Mouse (Mus musculus) CH12.LX (cell line): Measurements from ENCODE around the gene Med20. TPM values are rescaled to one million over a fixed set of nuclear protein-coding genes. Genes with fewer than 3 reads are reported as not detected.

Source experiments
- DNase-seq: peaks from one replicate; pipeline ENCODE4 v3.0.0-alpha.2; 2013; ENCODE audit errors: extremely low read depth
- H3K27ac ChIP-seq: 2 replicates; pipeline ENCODE4 v1.5.1; 2012; ENCODE audit warnings: low read depth, mild to moderate bottlenecking, control low read depth, moderate library complexity; ENCODE audit not compliant: insufficient read depth
- H3K27me3 ChIP-seq: replicated peaks from 2 replicates; pipeline ENCODE3; 2012; ENCODE audit warnings: inconsistent platforms
- H3K36me3 ChIP-seq, 2 experiments: replicated peaks in 1 of 2; 2 replicates each; pipeline versions ENCODE3 to v1.6.1; 2012; ENCODE audit warnings: inconsistent platforms in 1 of 2, low read length in 1 of 2, mild to moderate bottlenecking in 1 of 2, mixed read lengths in 1 of 2, moderate library complexity in 1 of 2; ENCODE audit not compliant: control insufficient read depth in 1 of 2, insufficient read depth in 1 of 2
- H3K4me1 ChIP-seq, 2 experiments: 2 replicates each; pipeline ENCODE4 v1.6.1; 2012; ENCODE audit warnings: inconsistent platforms in 1 of 2, moderate library complexity in 1 of 2; ENCODE audit not compliant: insufficient read depth in 2 of 2, control insufficient read depth in 1 of 2
- H3K4me2 ChIP-seq: 2 replicates; pipeline ENCODE4 v1.6.1; 2012; ENCODE audit warnings: low read depth, mild to moderate bottlenecking, control low read depth; ENCODE audit not compliant: poor library complexity, insufficient read depth, severe bottlenecking
- H3K4me3 ChIP-seq, 3 experiments: fragments of 150-350 bp in 1 of 3; sonication (generic) in 1 of 3; replicated peaks in 1 of 3; 2 replicates each; pipeline versions ENCODE3 to v1.5.1; 2011 to 2012; ENCODE audit warnings: low read depth in 2 of 3, low read length in 2 of 3, mild to moderate bottlenecking in 2 of 3, moderate library complexity in 2 of 3, control low read depth in 1 of 3, improper control_type of control experiment in 1 of 3, inconsistent platforms in 1 of 3, mixed read lengths in 1 of 3; ENCODE audit not compliant: poor library complexity in 1 of 3
- H3K79me2 ChIP-seq: replicated peaks from 2 replicates; pipeline ENCODE4 v1.6.1; 2012; ENCODE audit warnings: mild to moderate bottlenecking, moderate library complexity; ENCODE audit not compliant: control insufficient read depth, poor library complexity, insufficient read depth, severe bottlenecking; ENCODE audit errors: extremely low read depth
- H3K9ac ChIP-seq: 2 replicates; pipeline ENCODE4 v1.6.1; 2012; ENCODE audit warnings: low read depth, mild to moderate bottlenecking, control low read depth, moderate library complexity; ENCODE audit not compliant: insufficient read depth
- H3K9me3 ChIP-seq: replicated peaks from 2 replicates; pipeline ENCODE3; 2012; ENCODE audit warnings: low read length, inconsistent platforms, mixed read lengths
- CHD1 ChIP-seq: IDR thresholded peaks from 2 replicates; pipeline ENCODE4 v1.6.1; 2012; ENCODE audit warnings: low read depth, low read length, improper control_type of control experiment, inconsistent platforms
- E2F4 ChIP-seq: IDR thresholded peaks from 2 replicates; pipeline ENCODE4 v1.6.1; 2011; ENCODE audit warnings: low read depth, low read length, improper control_type of control experiment; ENCODE audit not compliant: insufficient replicate concordance
- ELF1 ChIP-seq: IDR thresholded peaks from 2 replicates; pipeline ENCODE4 v1.6.1; 2014; ENCODE audit warnings: low read depth, mild to moderate bottlenecking, inconsistent platforms, low read length, improper control_type of control experiment
- EP300 ChIP-seq: IDR thresholded peaks from 2 replicates; pipeline ENCODE4 v1.6.1; 2011; ENCODE audit warnings: low read length, improper control_type of control experiment
- GABPA ChIP-seq: IDR thresholded peaks from 2 replicates; pipeline ENCODE4 v1.6.1; 2012; ENCODE audit warnings: low read depth, low read length, improper control_type of control experiment, inconsistent platforms; ENCODE audit not compliant: insufficient replicate concordance
- IRF4 ChIP-seq: IDR thresholded peaks from 2 replicates; pipeline ENCODE4 v1.6.1; 2014; ENCODE audit warnings: low read depth, mild to moderate bottlenecking, inconsistent platforms, low read length, improper control_type of control experiment
- JUN ChIP-seq: IDR thresholded peaks from 2 replicates; pipeline ENCODE4 v1.6.1; 2011; ENCODE audit warnings: low read depth, mild to moderate bottlenecking, low read length, improper control_type of control experiment, moderate library complexity; ENCODE audit not compliant: insufficient read depth
- JUND ChIP-seq: conservative IDR thresholded peaks from 2 replicates; pipeline ENCODE4 v1.6.1; 2011; ENCODE audit warnings: low read depth, low read length, improper control_type of control experiment
- KAT2A ChIP-seq: IDR thresholded peaks from 2 replicates; pipeline ENCODE4 v1.6.1; 2012; ENCODE audit warnings: low read length, improper control_type of control experiment, inconsistent platforms; ENCODE audit not compliant: insufficient replicate concordance
- MXI1 ChIP-seq: IDR thresholded peaks from 2 replicates; pipeline ENCODE4 v1.6.1; 2011; ENCODE audit warnings: mild to moderate bottlenecking, low read depth, low read length, improper control_type of control experiment
- MYC ChIP-seq: IDR thresholded peaks from 2 replicates; pipeline ENCODE4 v1.6.1; 2011; ENCODE audit warnings: low read depth, mild to moderate bottlenecking, improper control_type of control experiment, low read length
- NRF1 ChIP-seq: IDR thresholded peaks from 2 replicates; pipeline ENCODE4 v1.6.1; 2014; ENCODE audit warnings: low read depth, mild to moderate bottlenecking, inconsistent platforms, low read length, improper control_type of control experiment, moderate library complexity
- POLR2A ChIP-seq: IDR thresholded peaks from 2 replicates; pipeline ENCODE4 v1.6.1; 2011; ENCODE audit warnings: low read depth, mild to moderate bottlenecking, improper control_type of control experiment, low read length
- RAD21 ChIP-seq: IDR thresholded peaks from 2 replicates; pipeline ENCODE4 v1.6.1; 2011; ENCODE audit warnings: low read depth, mild to moderate bottlenecking, low read length, improper control_type of control experiment, moderate library complexity
- TBP ChIP-seq: conservative IDR thresholded peaks from 2 replicates; pipeline ENCODE4 v1.6.1; 2011; ENCODE audit warnings: low read depth, low read length, improper control_type of control experiment
- UBTF ChIP-seq: IDR thresholded peaks from 2 replicates; pipeline ENCODE4 v1.6.1; 2012; ENCODE audit warnings: low read depth, mild to moderate bottlenecking, inconsistent platforms, low read length, improper control_type of control experiment, moderate library complexity
- ZMIZ1 ChIP-seq: IDR thresholded peaks from 2 replicates; pipeline ENCODE4 v1.6.1; 2012; ENCODE audit warnings: low read depth, mild to moderate bottlenecking, inconsistent platforms, low read length, improper control_type of control experiment
- ZNF384 ChIP-seq: IDR thresholded peaks from 2 replicates; pipeline ENCODE4 v1.6.1; 2012; ENCODE audit warnings: low read depth, low read length, improper control_type of control experiment, inconsistent platforms
- dilution Hi-C: fragments of 300-500 bp; cut with MboI; formaldehyde crosslinking; loops from 2 replicates; pipeline ENCODE4 v1.14.3; 2020; ENCODE audit warnings: low sequenced_read_pairs; ENCODE audit not compliant: extremely low pct_unique_long_range_greater_than_20kb, extremely low pct_ligation_motif_present
- in situ Hi-C: fragments of 300-500 bp; cut with MboI; formaldehyde crosslinking; loops from 3 replicates; pipeline ENCODE4 v1.14.3; 2019; ENCODE audit warnings: low sequenced_read_pairs, low pct_ligation_motif_present, low pct_unique_long_range_greater_than_20kb, mixed read lengths
- polyA plus RNA-seq: library from polyadenylated mRNA; unstranded; fragments of >175 nt; gene quantifications from 2 replicates; pipeline ENCODE4 v1.2.1, GENCODE M21; 2012; ENCODE audit warnings: low read depth; ENCODE audit not compliant: insufficient read length
- total RNA-seq, 2 experiments: library from RNA; depleted of rRNA; stranded (reverse); fragments of 300-350 nt in 1 of 2; fragments of >200 nt in 1 of 2; gene quantifications; 2 replicates each; pipeline ENCODE4 v1.2.3; 2012 to 2014

The Med20 gene
- total and polyA plus RNA-seq, 3 experiments, result 31.0 to 42.5 (median 31.1) TPM

DNA sequence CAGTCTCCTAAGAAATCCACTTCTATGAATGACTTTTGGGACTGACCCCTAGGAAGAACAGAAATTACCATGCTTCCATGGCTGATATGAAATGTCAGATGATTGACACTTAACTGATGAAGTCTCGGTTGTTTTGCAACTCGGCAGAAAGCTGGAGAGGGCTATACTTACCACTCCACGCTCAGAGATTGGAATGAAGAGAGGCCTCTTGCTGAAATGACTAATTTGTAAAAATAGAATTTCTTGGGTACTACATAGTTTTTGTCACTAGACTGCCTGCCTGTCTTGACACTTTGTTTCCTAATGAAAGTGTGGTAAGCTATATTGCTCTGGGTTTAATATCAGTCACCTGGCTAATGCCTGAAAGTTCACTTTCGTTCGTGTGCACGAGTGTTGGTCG, 53.1 kb downstream of the Med20 start:
- Histone ChIP-seq H3K27ac (no peak overlapping the region), H3K4me2 (no peak overlapping the region), H3K9me3 (no peaks in the 10 kb centered on the region), H3K79me2 (no peaks in the 10 kb centered on the region), H3K27me3 (no peaks in the 10 kb centered on the region), H3K4me1 (no peaks in the 10 kb centered on the region), H3K36me3 (peaks cover 0 to 3% of the 10 kb centered on the region in 2 experiments), H3K9ac (no peak overlapping the region), H3K4me3 (no peak overlapping the region)
- no peak for TF ChIP-seq JUN
- TF ChIP-seq ELF1, result no peak
- no peak for TF ChIP-seq GABPA
- TF ChIP-seq JUND, result no peak
- no peak for TF ChIP-seq TBP
- TF ChIP-seq EP300, result no peak
- no peak for TF ChIP-seq ZNF384
- no peak for TF ChIP-seq MXI1
- TF ChIP-seq IRF4, result no peak
- in situ Hi-C loops (no loop called here), dilution Hi-C loops (no loop called here)
- DNase-seq, result no peak

DNA sequence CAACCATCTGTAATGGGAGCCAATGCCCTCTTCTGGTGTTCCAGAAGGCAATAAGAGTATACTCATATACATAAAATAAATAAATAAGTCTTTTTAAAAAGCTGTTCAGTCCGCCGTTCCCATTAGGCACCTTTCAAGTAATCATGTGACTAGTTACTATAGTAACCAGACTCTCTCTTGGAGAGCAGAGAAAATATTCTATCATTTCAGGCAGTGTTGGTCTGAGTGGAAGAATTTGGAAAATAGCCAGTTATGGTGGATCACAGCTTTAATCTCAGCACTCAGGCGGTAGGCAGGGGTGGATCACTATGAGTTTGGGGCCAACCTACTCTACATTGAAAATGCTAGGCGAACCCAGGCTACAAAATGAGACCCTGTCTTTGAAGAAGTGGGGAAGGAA, 57.8 kb downstream of the Med20 start:
- Histone ChIP-seq H3K4me1 (peaks cover 0 to 3% of the 10 kb centered on the region in 2 experiments; a peak in 1 of 4 replicates), H3K27me3 (no peaks in the 10 kb centered on the region), H3K36me3 (peaks cover 12 to 23% of the 10 kb centered on the region in 2 experiments), H3K79me2 (no peaks in the 10 kb centered on the region), H3K27ac (no peak overlapping the region), H3K4me3 (no peak overlapping the region), H3K4me2 (no peak overlapping the region), H3K9ac (no peak overlapping the region), H3K9me3 (no peaks in the 10 kb centered on the region)
- in situ Hi-C loops, result no loop called here
- DNase-seq, result no peak
- dilution Hi-C loops, result no loop called here
- TF ChIP-seq UBTF, result no peak
- TF ChIP-seq ZMIZ1, result no peak
- TF ChIP-seq E2F4, result no peak
- TF ChIP-seq CHD1, result no peak
- no peak for TF ChIP-seq RAD21
- TF ChIP-seq MYC, result no peak
- no peak for TF ChIP-seq POLR2A
- no peak for TF ChIP-seq KAT2A
- no peak for TF ChIP-seq NRF1
- TF ChIP-seq, all 38 proteins: peak for 0
